Mouse (Mus musculus): ENCODE data around the gene Clec4g.
"Not testable (repeated sequence)": the region's sequence is repeated elsewhere in the genome, so short reads cannot be mapped to it uniquely, and the experiment has no call there.

Clec4g gene

DNA sequence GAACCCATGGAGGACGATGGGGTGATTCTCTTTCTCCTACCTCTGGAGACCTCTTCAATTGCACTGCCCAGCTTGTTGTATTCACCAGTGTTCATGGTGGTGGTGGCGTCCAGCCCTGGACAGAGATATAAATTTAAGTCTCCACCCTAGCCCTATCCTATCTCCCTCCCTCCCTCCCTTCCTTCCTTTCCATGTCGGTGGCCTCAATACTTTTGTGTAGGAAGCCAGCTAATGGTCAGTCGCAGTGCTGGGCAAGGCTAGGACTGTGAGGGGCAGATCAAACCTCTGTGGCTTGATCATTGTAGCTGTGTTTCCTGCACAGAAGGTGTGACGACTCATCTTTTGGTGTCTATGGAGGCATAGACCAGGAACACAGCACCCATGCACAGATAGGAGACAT lies at the start of gene Clec4g:
Gene Clec4g, minus strand, starts transcription at position 101 of the 400 bp plus-strand sequence.
- no peak for DNase-seq (ENCODE audit: low spot score)

- DNase-seq (ENCODE audit: low spot score) = not testable (repeated sequence)
These were observed 48.2 kb upstream of the Clec4g start for GRCm38 (mm10) chr8:3768641-3769040.

DNA sequence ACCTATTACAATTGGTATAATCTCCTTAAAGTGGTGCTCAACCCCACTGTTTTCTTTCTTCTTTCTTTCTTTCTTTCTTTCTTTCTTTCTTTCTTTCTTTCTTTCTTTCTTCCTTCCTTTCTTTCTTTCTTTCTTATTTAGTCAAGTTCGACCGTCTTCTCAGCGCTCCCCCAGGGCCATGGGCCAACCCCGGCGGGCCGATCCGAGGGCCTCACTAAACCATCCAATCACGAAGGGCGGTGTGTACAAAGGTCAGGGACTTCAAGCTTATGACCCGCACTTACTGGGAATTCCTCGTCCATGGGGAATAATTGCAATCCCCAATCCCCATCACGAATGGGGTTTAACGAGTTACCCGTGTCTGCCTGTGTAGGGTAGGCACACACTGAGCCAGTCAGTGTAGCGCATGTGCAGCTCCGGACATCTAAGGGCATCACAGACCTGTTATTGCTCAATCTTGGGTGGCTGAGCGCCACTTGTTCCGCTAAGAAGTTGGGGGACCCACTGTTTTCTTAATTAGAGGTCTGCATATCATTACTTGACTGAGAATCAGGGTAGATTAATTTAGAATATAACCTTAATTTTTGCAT lies 33.9 kb upstream of the Clec4g start:
- DNase-seq (ENCODE audit: low spot score) = peak; percentile 100

GRCm38 (mm10) chr8:3748761-3749160 lies 28.3 kb upstream of the Clec4g start, which contains the start of gene Cd209a:
Gene Cd209a, minus strand, starts transcription at chr8:3748984.
- no peak for DNase-seq (ENCODE audit: low spot score)

- no peak for DNase-seq (ENCODE audit: low spot score)
These were observed 16.5 kb upstream of the Clec4g start for GRCm38 (mm10) chr8:3736947-3737346.

- DNase-seq (ENCODE audit: low spot score) = no peak
These were observed 15.1 kb upstream of the Clec4g start for GRCm38 (mm10) chr8:3735599-3735998.

GRCm38 (mm10) chr8:3734084-3734483 lies 13.6 kb upstream of the Clec4g start:
- DNase-seq (ENCODE audit: low spot score) = peak; percentile 54

DNA sequence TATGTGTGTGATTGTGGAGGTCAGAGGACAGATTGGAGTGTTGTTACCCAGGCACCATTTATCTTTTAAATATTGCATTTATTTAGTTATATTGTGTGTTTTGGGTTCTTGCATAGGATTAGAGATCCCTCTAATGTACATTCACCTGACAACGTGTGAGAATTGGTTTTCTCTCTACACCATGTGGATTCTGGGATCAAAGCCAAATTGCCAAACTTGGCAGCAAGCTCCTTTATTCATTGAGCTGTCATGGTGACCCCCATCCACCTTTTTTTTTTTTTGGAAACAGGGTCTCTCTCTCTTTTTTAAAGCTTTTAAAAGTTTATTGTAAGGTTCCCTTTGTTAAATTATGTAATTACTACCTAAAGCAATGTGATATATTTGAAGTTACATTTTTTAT lies 590 bp upstream of the Clec4g start:
- no peak for DNase-seq (ENCODE audit: low spot score)

DNA sequence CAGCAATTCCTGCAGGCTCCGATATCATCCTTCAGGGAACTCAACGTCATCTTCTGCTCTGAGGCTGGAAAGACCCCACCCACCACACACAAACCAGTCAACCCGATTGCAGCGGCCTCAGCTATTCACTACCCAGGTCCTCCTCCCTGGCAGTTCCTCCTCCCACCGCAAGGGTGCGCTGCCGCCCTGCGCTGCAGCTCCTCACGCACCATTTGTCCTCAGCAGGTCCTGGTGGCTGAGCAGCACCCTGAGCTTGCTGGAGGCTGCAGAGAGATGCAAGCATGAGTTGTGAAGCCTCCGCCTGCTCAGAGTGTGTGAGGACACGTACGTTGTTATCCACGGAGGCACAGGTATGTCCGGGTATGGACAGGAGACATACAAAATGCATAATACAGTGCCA lies 1.9 kb downstream of the Clec4g start:
- DNase-seq (ENCODE audit: low spot score) = peak; percentile 56

- DNase-seq (ENCODE audit: low spot score) = no peak
These were observed 3.0 kb downstream of the Clec4g start for GRCm38 (mm10) chr8:3717321-3717954.

- DNase-seq (ENCODE audit: low spot score) = no peak
These were observed 8.8 kb downstream of the Clec4g start for GRCm38 (mm10) chr8:3711646-3712045.

- no peak for DNase-seq (ENCODE audit: low spot score)
These were observed 10.1 kb downstream of the Clec4g start for GRCm38 (mm10) chr8:3710312-3710711.

DNA sequence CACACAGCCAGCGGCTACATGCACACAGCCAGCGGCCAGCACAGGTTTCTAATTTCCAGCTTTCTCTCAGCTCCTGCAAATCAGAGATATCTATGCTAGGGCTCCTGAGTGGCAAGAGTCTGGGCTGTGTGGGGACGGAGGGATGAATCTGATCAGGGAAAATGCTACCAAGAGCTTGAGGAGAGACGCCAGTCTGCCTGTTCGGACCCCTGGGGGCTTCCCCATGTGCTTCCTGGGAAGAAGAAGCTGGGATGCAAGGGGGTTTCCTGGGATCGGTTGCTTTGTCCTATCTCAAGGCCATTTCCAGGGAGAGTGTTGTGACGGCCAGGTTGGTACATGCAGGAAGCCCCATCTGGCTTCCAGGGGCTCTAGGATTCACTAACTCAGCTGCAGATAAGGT lies 12.8 kb downstream of the Clec4g start:
- DNase-seq (ENCODE audit: low spot score) = no peak

DNA sequence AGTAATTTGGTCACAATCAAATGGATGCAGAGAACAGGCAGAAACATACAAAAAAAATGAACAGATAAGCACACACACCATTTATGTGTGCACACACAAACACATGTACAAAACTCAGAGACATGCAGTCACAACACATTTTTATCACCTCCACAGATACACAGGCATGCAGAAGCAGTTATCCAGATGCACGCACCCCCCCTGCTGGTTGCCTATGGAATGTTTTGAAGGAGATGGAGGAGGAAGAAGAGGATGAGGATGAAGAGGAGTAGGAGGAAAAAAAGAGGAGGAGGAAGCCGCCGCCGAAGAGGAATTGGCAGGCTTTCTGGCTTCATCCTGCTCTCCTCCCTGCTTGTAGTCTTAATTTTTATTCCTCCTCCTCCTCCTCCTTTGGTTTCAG lies 14.7 kb downstream of the Clec4g start:
- DNase-seq (ENCODE audit: low spot score) = peak; percentile 26

GRCm38 (mm10) chr8:3701491-3701890 lies 19.0 kb downstream of the Clec4g start:
- no peak for DNase-seq (ENCODE audit: low spot score)

GRCm38 (mm10) chr8:3694121-3694520 lies 26.3 kb downstream of the Clec4g start, which contains the start of gene Fcer2a:
Gene Fcer2a, minus strand, starts transcription at chr8:3694175.
- no peak for DNase-seq (ENCODE audit: low spot score)

DNA sequence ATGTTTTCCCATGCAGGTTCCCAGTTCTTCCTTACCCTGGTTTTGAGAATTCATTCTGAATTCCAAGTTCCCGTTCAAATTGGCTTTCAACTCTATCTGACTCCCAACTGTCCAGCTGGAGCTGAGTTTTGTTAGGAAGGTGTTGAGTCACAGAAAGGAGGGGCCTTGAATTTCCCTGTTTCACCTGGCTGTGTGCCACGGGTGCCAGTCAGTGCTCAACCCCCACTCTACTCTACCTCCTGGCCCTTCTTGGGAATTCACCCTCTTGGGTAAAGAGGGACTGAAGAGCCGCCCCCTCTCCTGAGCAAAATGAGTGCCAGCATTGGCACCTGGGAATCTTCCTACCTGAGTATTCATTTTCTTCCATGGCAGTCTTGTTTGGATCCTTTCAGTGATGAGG lies 29.7 kb downstream of the Clec4g start:
- no peak for DNase-seq (ENCODE audit: low spot score)

- no peak for DNase-seq (ENCODE audit: low spot score)
These were observed 32.9 kb downstream of the Clec4g start for GRCm38 (mm10) chr8:3687537-3687936.

GRCm38 (mm10) chr8:3685422-3685821 lies 35.0 kb downstream of the Clec4g start:
- no peak for DNase-seq (ENCODE audit: low spot score)

DNA sequence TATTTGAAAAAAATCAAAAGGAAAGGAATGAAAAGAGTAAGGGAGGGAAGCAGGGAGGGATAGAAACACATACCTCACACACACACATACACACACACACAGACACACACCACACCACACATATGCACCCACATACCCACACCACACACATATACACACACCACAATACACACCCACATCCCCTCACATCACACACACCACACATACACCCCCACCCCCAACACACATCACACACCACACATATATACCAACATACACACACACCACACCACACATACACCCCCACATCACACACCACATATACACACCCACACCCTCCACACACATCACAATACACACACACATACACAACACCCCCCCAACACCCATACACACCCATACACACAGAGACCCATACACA lies 35.9 kb downstream of the Clec4g start:
- DNase-seq (ENCODE audit: low spot score) = no peak

- no peak for DNase-seq (ENCODE audit: low spot score)
These were observed 36.9 kb downstream of the Clec4g start for GRCm38 (mm10) chr8:3683408-3684176.

DNA sequence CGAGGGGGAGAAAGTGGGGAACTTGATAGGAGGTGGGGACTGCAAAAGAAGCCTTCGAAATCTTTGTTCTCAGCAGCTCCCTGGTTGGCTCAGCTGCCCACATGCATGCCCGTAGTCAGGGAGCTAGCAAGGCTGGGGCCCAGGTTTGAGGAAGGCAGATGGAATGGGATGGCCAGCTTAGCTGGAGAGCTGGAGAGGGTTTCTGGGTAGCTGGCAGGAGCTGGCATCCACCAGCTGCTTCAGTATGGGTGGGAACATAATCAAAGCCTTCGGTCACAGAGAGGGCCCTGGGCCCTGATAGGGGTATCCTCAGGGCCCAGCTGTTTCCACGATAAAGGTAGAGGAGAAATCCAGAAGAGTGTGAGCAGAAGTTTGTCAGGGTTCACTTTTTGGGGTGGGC lies 38.0 kb downstream of the Clec4g start:
- no peak for DNase-seq (ENCODE audit: low spot score)

DNA sequence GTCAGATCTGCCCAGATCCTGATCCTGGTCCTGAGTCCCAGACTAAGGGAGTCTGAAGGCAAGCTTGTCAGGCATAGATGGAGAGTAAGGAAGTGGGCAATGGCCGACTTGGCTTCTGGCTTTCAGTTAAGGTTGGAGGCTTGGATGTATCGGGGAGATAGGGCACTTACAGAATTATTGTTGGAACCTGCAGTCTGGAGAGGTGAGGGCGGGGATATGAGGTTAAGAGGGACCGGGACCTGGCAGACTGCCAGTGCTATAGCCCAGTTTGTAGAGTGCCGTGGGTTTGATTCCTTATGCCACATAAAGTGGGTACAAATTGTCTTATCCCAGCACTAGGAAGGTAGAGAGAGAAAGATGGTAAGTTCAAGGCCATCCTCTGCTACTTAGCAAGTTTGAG lies 40.8 kb downstream of the Clec4g start:
- DNase-seq (ENCODE audit: low spot score) = no peak

Data from c-Kit-positive CD71-positive TER-119-positive erythroid progenitor cells, embryonic 14.5 days (primary cell).